Mouse (Mus musculus): ENCODE data around the gene Galnt6.
A peak's percentile ranks its signal among the peaks of the same experiment; 100 is the strongest.

Gene Galnt6

DNA sequence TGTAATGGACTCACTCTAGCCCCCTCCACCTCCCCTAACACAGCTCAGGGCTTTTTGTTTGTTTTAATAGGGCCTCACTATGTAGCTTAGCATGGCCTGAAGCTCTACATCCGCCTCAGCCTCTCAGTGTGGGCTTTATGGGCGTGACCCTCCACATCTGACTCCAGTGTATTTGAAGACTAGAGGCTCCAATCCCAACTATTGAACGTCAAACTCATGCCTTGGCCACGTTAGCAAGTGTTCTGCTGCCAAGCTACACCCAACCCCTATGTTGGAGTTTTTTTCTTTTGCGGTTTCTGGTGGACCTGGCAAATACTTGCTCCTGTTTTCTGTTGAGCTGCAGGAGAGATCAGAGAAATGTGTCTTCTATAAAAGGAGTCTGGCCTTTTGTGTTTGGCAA lies 23.9 kb upstream of the Galnt6 start:
- no peak for DNase-seq

DNA sequence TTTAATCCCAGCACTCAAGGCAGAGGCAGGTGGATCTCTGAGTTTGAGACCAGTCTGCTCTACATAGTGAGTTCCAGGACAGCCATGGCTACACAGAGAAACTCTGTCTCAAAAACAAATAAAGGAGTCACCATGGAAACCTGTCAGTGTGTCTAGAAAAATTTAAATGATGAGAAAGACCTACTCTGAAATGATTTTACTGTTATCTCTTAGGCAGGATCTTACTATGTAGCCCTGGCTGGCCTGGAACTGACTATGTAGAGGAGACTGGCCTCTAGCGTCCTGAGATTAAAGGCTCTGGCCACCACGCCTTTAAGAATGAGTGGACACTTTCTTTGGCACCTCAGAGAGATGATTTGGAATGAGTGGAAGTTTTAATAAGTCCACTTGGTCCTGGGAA lies 23.3 kb upstream of the Galnt6 start:
- DNase-seq: no peak

DNA sequence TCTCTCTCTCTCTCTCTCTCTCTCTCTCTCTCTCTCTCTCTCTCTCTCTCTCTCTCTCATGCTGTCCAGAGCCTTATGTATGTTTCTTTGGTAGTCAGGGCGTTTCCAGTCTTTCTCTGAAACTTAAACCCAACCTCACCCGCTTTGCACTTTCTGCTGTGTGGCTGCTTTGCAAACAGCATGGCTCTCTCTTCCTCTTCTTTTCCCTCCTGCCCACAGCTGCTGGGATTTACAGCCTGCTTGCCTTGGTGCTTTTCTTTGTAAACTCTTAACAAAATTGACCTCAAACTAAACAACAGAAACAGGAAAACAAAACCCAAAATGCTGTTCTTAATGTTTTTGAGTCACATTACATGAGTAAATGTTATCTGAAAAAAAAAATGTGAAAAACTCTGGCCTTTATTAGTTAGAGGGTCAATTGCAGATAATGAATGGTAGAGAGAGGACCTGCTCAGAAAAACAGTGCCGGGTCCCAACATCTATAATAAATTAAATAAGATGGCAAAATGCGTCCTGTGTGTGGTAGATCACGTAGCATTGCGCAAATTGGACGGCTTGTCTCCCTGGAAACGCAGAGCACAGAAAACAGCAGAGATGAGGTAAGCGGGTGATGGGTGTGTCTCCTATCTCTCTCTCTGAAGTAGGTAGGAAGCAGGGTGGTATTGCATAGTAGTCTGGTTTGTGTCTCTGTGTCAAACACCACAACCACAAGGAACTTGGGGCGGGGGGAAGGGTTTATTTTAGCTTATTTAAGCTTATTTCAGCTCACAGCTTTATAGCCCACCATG lies 20.8 kb upstream of the Galnt6 start:
- peak; percentile 24 for DNase-seq

DNA sequence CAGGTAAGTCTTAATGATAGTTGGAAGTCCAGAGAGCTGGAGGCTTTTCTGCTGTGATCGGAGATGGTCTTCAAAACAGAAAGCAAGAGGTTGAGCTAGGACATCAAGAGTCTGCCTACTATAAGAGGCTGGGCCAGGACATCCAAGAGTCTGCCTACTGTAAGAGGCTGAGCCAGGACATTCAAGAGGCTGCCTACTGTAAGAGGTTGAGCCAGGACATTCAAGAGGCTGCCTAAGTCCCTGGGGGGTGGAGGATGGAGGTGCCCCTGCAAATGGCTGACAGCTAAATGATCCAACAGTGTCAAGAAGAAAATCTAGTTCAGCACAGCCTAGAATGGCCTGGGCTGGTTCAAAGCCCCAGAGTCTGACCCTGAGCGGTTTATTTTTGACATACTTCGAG lies 19.4 kb upstream of the Galnt6 start:
- no peak for DNase-seq

DNA sequence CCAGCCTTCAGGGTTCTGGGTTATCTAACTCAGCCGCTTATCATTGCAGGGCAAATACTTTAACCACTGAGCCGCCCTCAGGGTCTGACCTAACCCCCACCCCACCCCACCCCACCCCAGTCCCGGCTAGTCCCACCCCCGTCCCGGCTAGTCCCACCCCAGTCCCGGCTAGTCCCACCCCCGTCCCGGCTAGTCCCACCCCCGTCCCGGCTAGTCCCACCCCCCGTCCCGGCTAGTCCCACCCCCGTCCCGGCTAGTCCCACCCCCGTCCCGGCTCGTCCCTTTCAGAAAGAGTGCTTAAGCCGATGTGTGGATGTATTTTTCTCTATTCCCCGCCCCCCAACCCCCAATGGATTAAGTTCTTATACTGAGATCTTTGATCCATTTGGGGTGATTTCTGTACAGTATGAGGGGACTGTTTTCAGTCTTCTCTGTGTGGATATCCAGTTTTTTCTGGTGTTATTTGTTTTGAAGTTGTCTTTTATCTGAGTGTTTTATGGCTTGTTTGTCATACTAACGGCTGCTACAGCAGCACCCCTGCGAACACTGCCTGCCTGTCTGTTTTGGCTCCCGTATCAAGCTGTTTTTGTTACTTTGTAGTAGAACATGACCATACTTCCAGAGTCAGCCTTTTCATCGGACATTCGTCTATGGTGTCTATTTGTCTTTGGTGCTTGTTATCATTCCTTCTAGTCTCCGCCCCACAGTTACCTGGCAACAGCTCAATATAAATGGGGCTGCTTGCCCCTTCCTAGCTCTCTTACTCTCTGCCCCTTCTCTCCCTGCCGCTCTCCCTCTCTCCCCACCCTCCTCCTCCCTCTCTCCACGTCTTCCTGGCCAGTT lies 18.2 kb upstream of the Galnt6 start:
- DNase-seq: no peak

DNA sequence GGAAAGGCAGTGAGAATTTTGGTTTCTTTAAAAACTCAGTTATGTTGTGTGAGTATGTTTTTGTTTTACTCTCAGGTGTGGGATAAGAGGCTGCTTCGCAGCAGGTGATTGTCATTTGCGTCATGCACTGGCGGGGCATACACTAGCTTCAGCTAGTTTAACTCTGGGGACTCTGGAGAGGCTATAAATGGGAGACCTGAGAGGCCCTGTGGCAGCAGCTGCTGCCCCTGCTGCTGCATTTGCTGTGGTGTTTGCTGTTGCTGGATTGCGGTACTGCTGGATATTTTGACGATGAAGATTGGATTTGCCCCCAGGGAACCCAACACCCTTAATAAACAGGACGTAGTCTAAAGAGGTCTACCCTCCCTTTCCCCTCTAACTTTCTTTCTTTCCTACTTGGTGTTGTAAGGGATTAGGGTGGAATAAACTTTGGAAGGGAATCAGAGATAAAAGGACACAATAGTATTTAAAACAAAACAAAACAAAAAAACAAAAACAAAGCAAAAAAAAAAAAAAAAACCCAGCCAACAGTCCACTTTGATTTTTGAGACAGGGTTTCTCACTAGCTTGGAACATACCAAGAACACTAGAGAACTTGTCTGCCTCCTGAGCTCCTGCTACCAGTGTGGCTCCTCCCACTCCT lies 17.4 kb upstream of the Galnt6 start:
- no peak for DNase-seq

DNA sequence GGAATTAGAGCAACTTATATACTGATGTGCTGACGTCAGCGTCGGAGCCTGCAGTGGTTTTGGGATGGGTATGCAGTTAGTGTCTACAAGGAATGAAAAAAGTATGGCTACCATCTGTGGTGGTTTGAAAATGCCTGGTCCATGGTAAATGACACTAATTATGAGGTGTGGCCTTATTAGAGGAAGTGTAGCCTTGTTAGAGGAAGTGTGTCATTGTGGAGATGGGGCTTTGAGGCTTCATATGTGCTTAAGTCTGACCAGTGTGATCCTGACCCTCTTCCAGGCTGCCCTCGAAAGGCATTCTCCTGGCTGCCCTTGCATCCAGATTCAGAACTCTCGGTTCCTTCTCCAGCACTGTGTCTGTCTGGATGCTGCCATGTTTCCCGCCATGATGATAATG lies 14.1 kb upstream of the Galnt6 start:
- no peak for DNase-seq

DNA sequence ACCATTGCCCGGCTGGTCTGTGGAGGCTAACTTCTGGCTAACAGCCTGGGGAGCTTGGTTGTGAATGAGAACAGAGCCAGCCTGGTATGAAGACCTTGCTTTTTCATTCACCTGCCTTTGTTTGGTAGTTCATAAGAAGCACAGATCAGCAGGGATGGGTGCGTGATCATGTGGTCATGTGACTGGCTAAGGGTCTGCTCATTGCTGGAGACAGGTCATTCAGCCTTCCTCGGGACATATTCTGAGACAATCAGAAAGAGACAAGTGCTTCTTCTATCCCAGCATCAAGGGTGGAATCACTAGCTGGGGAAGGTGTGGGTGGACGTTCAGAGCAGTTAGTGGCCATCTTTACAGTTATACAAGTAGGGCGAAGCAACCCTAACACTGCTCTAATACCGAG lies 10.3 kb upstream of the Galnt6 start:
- DNase-seq: no peak

DNA sequence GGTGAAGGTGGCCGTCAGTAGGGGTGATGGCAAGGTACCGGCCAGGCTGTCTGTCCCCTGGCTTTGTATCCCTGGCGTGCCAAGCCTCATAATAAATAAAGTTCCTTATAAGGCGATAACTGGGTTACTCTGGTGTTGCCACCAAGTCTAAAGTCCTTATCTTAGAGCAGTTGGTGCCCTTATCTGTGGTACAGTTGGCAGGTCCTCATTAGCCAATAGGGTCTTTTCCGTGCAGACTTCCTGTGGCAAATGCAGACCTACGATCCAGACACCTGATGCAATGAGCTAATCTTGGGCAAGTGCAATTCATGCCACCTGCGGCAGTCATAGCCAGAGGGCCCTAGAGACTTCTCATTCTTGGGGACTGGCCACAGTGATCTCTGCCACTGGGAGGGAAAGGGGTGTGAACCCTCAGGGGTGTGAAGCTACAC lies 9.2 kb upstream of the Galnt6 start:
- DNase-seq: no peak

DNA sequence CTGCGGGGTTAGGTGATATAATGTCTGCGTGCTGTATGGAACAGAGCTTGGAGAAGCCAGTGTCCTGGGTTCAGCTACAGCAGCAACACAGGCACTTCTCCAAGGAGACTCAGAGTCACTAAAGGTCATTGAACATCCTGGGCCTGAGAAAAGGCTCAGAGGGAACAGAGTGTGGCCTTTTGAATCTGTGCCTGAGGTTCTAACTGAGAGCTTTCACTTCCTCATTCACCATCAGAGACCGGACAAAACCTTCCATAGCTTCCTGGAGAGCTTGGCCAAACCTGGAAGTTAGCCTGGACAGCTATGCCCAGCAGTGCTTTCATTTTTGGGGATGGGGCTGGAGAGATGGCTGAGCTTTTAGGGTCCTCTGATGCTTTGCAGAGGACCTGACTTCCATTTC lies 8.5 kb upstream of the Galnt6 start:
- no peak for DNase-seq

DNA sequence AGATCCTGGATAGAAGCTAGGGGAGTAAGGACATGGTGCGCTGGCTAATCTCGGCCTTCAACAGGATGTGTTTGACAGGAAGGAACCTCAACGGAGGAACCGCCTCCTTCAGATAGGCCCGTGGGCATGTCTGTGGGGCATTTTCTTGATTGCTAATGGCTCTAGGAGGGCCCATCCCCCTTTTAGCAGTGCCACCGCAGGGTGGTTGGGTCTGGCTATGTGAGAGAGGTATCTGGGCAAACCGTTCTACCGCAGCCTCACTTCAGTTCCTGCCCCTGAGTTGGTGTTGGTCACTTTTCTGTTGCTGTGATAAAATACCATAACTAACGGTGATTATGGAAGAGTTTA lies 6.8 kb upstream of the Galnt6 start:
- DNase-seq: no peak

DNA sequence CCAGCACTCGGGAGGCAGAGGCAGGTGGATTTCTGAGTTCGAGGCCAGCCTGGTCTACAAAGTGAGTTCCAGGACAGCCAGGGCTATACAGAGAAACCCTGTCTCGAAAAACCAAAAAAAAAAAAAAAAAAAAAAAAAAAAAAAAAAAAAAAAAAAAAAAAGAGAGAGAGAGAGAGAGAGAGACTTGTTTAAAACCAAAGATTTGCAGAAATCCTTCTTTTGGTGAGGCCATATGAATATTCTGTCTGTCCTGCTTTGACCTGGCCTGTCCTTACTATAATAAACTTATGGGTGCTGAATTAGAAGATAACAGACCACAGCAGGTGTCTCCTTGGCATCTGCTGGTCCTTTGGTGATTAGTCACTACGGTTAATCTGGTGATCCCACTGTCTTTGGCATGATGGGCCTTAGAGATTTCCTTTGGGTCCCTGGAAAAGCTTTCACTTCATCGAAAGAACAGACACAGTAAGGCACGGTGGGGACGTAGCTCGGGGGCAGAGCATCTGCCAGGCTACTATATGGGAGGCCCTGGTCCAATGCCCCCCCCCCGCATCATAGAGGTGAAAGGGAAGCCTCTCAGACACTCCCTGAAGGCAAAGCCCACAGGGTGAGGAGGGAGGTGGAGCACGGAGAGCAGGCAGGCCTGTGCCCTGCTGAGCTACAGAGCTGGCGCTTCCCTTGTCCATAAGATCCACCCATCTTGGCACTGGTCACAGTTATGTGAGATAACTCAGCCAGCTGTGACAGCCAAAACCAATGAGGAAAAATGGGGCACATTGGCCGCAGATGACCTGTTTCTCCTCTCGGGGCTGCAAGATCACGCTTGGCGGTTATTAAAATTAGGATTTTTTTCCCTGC lies 6.1 kb upstream of the Galnt6 start:
- DNase-seq: no peak

DNA sequence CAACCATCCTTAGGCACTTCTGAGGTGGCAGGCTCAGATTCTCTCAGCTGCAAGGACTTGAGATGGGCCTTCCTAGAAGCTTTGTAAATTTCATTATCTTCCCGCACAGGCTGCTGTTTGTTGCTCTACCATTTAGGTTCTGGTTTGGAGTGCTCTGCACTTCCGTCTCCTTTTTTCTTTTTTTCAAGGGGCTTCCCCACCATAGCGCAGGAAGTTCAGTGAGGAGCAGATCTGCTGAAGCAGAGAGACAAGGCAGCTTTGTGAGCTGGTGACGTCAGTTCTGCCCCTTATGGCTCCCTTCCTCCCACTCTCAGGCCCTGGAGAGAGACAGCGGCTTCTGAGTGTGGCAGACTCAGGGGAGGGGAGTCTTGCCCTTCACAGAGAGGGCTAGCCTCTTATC lies 3.4 kb upstream of the Galnt6 start:
- DNase-seq: no peak

DNA sequence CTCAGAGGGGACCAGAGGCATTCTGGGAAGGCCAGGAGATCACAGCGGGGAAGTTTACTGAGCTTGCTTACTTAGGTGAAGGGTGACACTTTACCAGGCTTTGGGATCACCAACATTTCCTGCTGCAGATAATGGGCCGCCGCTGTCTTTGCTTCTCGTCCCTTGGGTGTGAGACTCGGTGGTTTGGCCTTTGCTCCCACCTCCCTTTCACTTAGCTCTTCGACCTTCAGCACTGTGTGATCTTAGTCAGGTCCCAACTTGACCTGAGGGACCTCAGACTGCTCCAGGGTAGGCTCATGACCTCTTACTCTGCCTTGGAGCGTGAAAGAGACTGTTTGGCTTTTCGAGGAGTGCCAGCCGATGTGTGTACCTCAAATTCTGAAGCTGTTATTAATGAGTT lies 1.9 kb upstream of the Galnt6 start:
- DNase-seq: no peak

DNA sequence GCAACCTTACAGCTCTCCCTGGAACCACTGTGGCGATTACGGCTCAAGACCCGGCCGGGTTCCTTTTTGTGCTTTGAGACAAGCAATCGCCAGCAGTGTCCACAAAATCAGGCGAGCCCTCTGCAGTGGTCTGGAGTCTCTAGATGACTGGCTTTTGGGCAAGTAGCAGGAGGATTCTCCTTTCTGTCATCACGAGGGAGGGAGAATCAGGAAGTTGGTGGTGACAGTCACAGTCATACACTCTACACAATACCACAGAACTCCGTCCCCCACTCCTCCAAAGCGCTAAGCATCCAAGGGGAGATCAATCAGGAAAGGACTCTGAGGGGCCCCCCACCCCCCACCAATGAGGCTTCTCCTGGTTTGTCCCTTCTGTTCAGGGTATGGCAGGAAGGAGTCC lies 590 bp downstream of the Galnt6 start:
- DNase-seq: no peak

DNA sequence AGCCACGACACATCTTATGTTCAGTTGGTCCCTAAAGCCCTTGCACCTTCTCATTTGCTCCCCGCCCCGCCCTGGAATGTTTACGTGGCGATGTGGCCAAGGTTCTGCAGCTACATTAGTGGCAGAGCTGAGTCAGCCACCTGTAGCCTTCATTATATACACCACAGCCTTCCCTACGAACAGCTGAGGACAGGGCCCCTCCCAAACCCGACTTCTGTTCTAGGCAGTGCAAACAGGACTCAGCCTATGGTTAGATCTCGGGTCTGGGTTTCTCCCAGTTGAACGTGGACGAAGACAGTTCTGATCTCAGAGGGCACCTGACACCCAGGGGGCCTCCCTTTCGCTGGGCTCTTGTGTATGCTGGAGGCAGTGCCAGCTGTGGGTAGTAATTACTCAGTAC lies 1.3 kb downstream of the Galnt6 start:
- no peak for DNase-seq

DNA sequence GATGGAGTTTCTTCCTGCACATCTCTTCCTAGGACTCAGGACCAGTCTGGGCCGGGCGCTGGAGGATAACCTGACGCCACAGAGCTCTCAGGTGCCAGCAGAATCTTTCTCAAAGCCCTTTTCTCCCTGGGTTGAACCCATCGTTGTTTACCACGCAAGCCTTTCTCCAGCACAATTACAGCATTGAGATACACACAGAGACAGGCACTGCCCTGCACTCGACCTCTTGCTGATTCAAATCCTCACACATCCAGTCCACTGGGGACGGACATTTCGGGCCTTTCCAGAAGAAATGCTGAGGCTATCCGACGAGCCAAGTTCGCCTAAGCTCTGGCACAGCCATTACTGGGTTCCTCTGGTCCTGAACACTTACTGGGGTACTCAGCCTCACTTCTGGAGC lies 2.5 kb downstream of the Galnt6 start:
- no peak for DNase-seq

DNA sequence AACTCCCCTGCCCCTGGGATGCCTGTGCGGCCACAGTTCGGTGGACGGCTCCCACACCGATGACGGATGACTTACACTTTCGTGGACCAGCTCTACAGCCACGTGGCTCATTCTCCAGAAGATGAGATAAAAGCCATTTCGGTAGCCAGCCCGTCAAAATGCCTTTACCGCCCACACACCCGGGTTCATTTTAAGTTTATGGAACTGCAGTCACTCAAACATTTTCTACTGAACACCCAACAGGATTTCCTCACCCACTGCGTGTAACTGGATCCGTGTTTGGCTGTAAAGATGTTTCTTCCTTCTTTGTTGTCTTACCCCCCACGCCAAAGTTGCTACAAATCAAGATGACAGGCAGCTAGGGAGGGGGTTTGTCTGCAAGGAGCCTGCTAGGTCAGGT lies 5.7 kb downstream of the Galnt6 start:
- no peak for DNase-seq

DNA sequence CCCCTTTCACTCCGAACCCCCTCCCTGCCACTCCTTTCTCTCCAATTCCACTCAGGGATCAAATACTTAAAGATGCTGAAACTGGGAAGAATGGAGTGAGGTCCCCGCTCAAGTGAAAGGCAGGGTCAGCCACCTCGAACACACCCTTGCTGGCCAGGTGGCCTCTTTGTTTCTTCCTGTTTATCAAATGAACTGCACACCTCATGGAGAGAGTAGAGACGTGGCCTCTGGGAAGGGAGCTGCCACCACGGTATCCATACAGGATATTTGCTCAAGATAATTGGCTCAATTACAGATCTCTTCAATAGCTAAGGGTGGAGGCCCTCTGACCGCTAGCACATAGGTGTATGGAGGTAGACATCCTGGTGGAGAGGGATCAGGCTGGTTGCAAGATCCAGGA lies 6.6 kb downstream of the Galnt6 start:
- no peak for DNase-seq

DNA sequence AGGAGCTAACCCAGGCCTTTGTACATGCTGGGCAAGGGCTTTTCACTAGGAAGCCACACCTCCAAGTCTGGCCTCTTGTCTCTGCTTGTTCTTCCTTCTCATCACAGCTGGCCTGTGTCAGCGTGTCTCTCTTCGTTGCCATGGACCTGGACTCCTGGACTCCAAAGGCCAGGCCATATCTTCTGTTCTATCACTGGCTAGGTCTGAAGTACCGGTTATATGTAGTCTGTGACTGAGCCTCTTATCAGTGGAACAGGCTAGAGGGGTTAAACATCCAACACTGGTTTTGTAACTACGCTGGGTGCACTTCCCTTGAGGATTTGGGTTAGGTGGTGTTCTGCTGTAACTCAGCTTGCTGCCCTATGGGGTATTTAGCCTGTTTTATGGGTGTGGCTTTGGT lies 7.2 kb downstream of the Galnt6 start:
- no peak for DNase-seq

DNA sequence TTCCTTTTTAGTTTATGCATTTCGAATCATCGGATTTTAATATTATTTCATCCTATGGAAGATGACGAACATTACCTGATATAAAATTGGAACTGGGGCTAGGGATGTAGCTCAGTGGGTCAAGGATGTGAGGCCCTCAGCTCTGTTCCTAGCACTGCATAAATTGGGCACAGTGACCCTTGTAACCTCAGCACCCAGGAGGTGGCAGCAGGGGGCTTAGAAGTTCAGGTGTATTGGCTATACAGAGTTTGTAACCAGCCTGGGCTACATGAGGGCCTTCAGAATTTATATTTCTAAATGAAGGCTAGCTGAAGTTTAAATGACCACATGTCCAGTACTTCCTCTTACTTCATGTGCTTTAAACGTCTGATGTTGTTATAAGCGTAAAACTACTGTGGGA lies 7.7 kb downstream of the Galnt6 start:
- DNase-seq: no peak

DNA sequence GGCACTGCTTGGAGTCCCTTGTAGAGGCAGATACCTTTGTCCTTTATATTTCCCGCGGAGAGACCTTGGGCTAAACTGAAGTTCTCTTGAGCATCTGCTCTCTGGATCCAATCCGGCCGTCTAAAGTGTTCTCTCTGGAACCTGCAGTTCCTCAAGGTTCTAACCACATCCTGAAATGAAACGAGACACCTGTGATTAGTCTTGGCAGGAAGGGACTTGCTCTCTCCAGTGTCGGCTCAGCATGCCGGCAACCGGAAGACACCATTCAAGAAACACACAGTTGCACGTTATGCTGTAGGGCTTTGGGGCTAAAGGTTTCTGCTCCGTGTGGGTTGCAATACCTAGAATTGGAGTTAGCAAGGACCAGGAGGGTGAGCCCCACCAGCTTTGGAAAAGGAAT lies 9.1 kb downstream of the Galnt6 start:
- no peak for DNase-seq

DNA sequence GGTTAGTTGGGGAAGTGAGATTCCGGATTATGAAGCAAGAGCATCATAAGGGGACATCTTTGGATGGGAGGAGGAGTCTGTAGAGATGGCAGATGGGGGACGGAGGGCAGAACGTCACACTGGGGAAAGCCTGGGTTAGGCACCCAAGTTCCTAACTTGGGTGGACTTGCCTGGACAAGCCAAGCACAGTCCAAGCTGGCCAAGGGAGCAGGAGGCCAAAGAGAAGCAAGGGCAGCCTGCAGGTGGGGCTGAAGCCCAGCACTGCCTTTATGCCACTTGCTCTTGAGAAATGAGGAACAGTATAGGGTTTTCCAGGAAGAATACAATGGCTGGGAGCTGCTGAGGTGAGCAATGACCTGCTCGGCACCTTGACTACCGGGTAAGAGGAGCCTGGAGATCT lies 10.0 kb downstream of the Galnt6 start:
- DNase-seq: no peak

Measured in lung, postnatal 14 days (tissue).